In genomic region chr3:38257843-38258290, GRCm38 (mm10) we compare ENCODE assay signal across 14 mouse cellular contexts.
DNase-seq lines count a peak whose midpoint lies in the region; ATAC-seq and TF ChIP-seq lines count a peak whose summit lies in the region.
"Had no signal": no experiment of that assay in that cellular context is flagged by ENCODE, and none has a peak within 500 bp of the region (broad histone marks: within the 10 kb centered on the region; RNA-seq: fewer than 3 reads in every experiment).

No protein-coding gene starts in this region.

- peak; percentile 4 for DNase-seq in hindbrain, postnatal 0 days (ENCODE audit: low spot score)
- no peak for DNase-seq in CH12.LX (ENCODE audit: extremely low read depth)
- DNase-seq in brain, embryonic 14.5 days (ENCODE audit: low read depth) = peak; percentile 29
- peak; percentile 48 for DNase-seq in liver, embryonic 11.5 days (ENCODE audit: low spot score)
- DNase-seq in frontal cortex, postnatal 36 days (ENCODE audit: low spot score in 2 of 2) = no peak
- DNase-seq in gastrocnemius, postnatal 25 days = no peak
- no peak for DNase-seq in left cerebral cortex, postnatal 36 days (ENCODE audit: low spot score in 2 of 2)
- DNase-seq: adrenal gland, adult 8-10 months; cerebellum, adult 18-20 months; thymus, postnatal 4 days had no signal

- no peaks in the 10 kb centered on the region for H3K36me3 ChIP-seq in hindbrain, postnatal 0 days (ENCODE audit: insufficient read depth, low read length)
- H3K36me3 ChIP-seq in hindbrain, embryonic 13.5 days = no peaks in the 10 kb centered on the region
- H3K36me3 ChIP-seq in CH12.LX (replicated peaks in 1 of 2; ENCODE audit: control insufficient read depth in 1 of 2, insufficient read depth in 1 of 2, low read length in 1 of 2) = no peaks in the 10 kb centered on the region
- H3K36me3 ChIP-seq in liver, embryonic 11.5 days (ENCODE audit: control insufficient read depth, insufficient read depth, low read length) = no peaks in the 10 kb centered on the region
- H3K36me3 ChIP-seq: liver, embryonic 15.5 days had no signal

- no peak overlapping the region for H3K4me2 ChIP-seq in hindbrain, postnatal 0 days (ENCODE audit: low read depth, low read length)
- H3K4me2 ChIP-seq in hindbrain, embryonic 13.5 days = no peak overlapping the region
- H3K4me2 ChIP-seq in CH12.LX (ENCODE audit: insufficient read depth, low read depth, poor library complexity, severe bottlenecking) = peak overlapping the region; percentile 76
- H3K4me2 ChIP-seq in liver, embryonic 11.5 days = peak overlapping the region; percentile 16
- H3K4me2 ChIP-seq: liver, embryonic 15.5 days had no signal

- dilution Hi-C loops in CH12.LX (cut with MboI; ENCODE audit: extremely low pct_ligation_motif_present, extremely low pct_unique_long_range_greater_than_20kb, low sequenced_read_pairs) = no loop called here

- H3K27me3 ChIP-seq in hindbrain, postnatal 0 days (ENCODE audit: insufficient read depth, low read length) = no peaks in the 10 kb centered on the region
- peaks cover 6% of the 10 kb centered on the region; the same call in 1 of the 2 replicates for H3K27me3 ChIP-seq in hindbrain, embryonic 13.5 days
- H3K27me3 ChIP-seq in CH12.LX (replicated peaks) = no peaks in the 10 kb centered on the region
- no peaks in the 10 kb centered on the region for H3K27me3 ChIP-seq in liver, embryonic 11.5 days (replicated peaks; ENCODE audit: control insufficient read depth, insufficient read depth, low read length)
- H3K27me3 ChIP-seq: liver, embryonic 15.5 days had no signal

- in situ Hi-C loops in CH12.LX (cut with MboI; ENCODE audit: low pct_ligation_motif_present, low pct_unique_long_range_greater_than_20kb, low sequenced_read_pairs) = loop anchor here (10.0 kb wide), 1 partner anchor 597 kb away; no protein-coding TSS in a partner anchor

- no peak for TF ChIP-seq CTCF in hindbrain, postnatal 0 days (IDR thresholded peaks at IDR 0.05; ENCODE audit: low read depth)
- no peak for TF ChIP-seq CTCF in CH12.LX (conservative IDR thresholded peaks at IDR 0.05 in 1 of 2, IDR thresholded peaks at IDR 0.05 in 1 of 2; ENCODE audit: low read depth in 2 of 2, low read length in 2 of 2)
- TF ChIP-seq CTCF in brain, embryonic 14.5 days (IDR thresholded peaks at IDR 0.05; ENCODE audit: borderline replicate concordance, extremely low read depth, insufficient read depth, insufficient read length) = no peak

- no peak for TF ChIP-seq RAD21 in CH12.LX (IDR thresholded peaks at IDR 0.05; ENCODE audit: low read depth, low read length)

- H3K4me3 ChIP-seq in hindbrain, postnatal 0 days (ENCODE audit: low read length) = no peak overlapping the region
- H3K4me3 ChIP-seq in hindbrain, embryonic 13.5 days = no peak overlapping the region
- H3K4me3 ChIP-seq in CH12.LX (replicated peaks in 1 of 3; ENCODE audit: low read depth in 2 of 3, low read length in 2 of 3, poor library complexity in 1 of 3) = peak overlapping the region in 1 of 3 experiments; percentile 13
- no peak overlapping the region for H3K4me3 ChIP-seq in liver, embryonic 11.5 days (ENCODE audit: low read depth, low read length)
- H3K4me3 ChIP-seq: liver, embryonic 15.5 days had no signal

- H3K4me1 ChIP-seq in hindbrain, postnatal 0 days (ENCODE audit: insufficient read depth, low read length) = no peaks in the 10 kb centered on the region; the same call in 1 of the 2 replicates
- H3K4me1 ChIP-seq in hindbrain, embryonic 13.5 days (replicated peaks) = peaks cover 24% of the 10 kb centered on the region
- peaks cover 5 to 25% of the 10 kb centered on the region in 2 experiments for H3K4me1 ChIP-seq in CH12.LX (ENCODE audit: control insufficient read depth in 1 of 2, insufficient read depth in 2 of 2)
- H3K4me1 ChIP-seq in liver, embryonic 11.5 days (replicated peaks; ENCODE audit: control insufficient read depth, insufficient read depth, low read length) = peaks cover 12% of the 10 kb centered on the region; the same call in 1 of the 2 replicates

- intact Hi-C loops in left cerebral cortex, postnatal 36 days (cut with DNase I) = loop anchor here (5.0 kb wide), 1 partner anchor 224 kb away; the partner anchor contains the start of gene Ankrd50

- no peaks in the 10 kb centered on the region for H3K79me2 ChIP-seq in CH12.LX (replicated peaks; ENCODE audit: control insufficient read depth, extremely low read depth, insufficient read depth, poor library complexity, severe bottlenecking)

- H3K9ac ChIP-seq in hindbrain, postnatal 0 days (replicated peaks; ENCODE audit: low read length) = no peak overlapping the region
- no peak overlapping the region for H3K9ac ChIP-seq in hindbrain, embryonic 13.5 days
- no peak overlapping the region for H3K9ac ChIP-seq in CH12.LX (ENCODE audit: insufficient read depth, low read depth)
- H3K9ac ChIP-seq in liver, embryonic 11.5 days (ENCODE audit: low read depth, low read length) = no peak overlapping the region
- H3K9ac ChIP-seq: liver, embryonic 15.5 days had no signal

- TF ChIP-seq EP300 in CH12.LX (IDR thresholded peaks at IDR 0.05; ENCODE audit: low read length) = no peak

- H3K9me3 ChIP-seq in hindbrain, postnatal 0 days (ENCODE audit: low read length) = no peaks in the 10 kb centered on the region
- no peaks in the 10 kb centered on the region for H3K9me3 ChIP-seq in hindbrain, embryonic 13.5 days
- peaks cover 2% of the 10 kb centered on the region for H3K9me3 ChIP-seq in CH12.LX (replicated peaks; ENCODE audit: low read length)
- no peaks in the 10 kb centered on the region for H3K9me3 ChIP-seq in liver, embryonic 11.5 days (ENCODE audit: control insufficient read depth, low read length)
- H3K9me3 ChIP-seq: liver, embryonic 15.5 days had no signal

- no peak for ATAC-seq in hindbrain, postnatal 0 days
- no peak for ATAC-seq in hindbrain, embryonic 13.5 days (ENCODE audit: low FRiP score)
- 0 out of 2 replicates have a peak, but pooled peaks have one; percentile 39 for ATAC-seq in liver, embryonic 11.5 days (replicated peaks; ENCODE audit: low FRiP score)
- ATAC-seq: CD4-positive, CD25-positive, alpha-beta regulatory T cell, adult 4 months; forebrain, embryonic 16.5 days had no signal

- H3K27ac ChIP-seq in hindbrain, postnatal 0 days = no peak overlapping the region
- H3K27ac ChIP-seq in hindbrain, embryonic 13.5 days = no peak overlapping the region
- H3K27ac ChIP-seq in CH12.LX (ENCODE audit: insufficient read depth, low read depth) = no peak overlapping the region
- H3K27ac ChIP-seq in liver, embryonic 11.5 days (ENCODE audit: low read depth, low read length) = no peak overlapping the region
- H3K27ac ChIP-seq: liver, embryonic 15.5 days had no signal

- 67% methylated on average over 14 of the region's 14 CpGs for WGBS in hindbrain, postnatal 0 days
- 68% methylated on average over 14 of the region's 14 CpGs for WGBS in hindbrain, embryonic 13.5 days
- WGBS in liver, embryonic 11.5 days = 31% methylated on average over 14 of the region's 14 CpGs

- TF ChIP-seq POLR2A in CH12.LX (IDR thresholded peaks at IDR 0.05; ENCODE audit: low read depth, low read length) = no peak
- no peak for TF ChIP-seq POLR2A in brain, embryonic 14.5 days (IDR thresholded peaks at IDR 0.05; ENCODE audit: borderline replicate concordance, extremely low read depth, insufficient read depth, insufficient read length, poor library complexity, severe bottlenecking)

TF ChIP-seq in CH12.LX, 34 proteins besides CTCF, POLR2A, EP300 and RAD21:
- TF ChIP-seq USF1 (IDR thresholded peaks at IDR 0.05; ENCODE audit: low read depth, low read length) = no peak
- TF ChIP-seq MXI1 (IDR thresholded peaks at IDR 0.05; ENCODE audit: low read depth, low read length) = no peak
- no peak for TF ChIP-seq UBTF (IDR thresholded peaks at IDR 0.05; ENCODE audit: low read depth, low read length)
- no peak for TF ChIP-seq NELFE (IDR thresholded peaks at IDR 0.05; ENCODE audit: low read depth, low read length)
- no peak for TF ChIP-seq MAZ (IDR thresholded peaks at IDR 0.05; ENCODE audit: low read depth, low read length)
- no peak for TF ChIP-seq KAT2A (IDR thresholded peaks at IDR 0.05; ENCODE audit: insufficient replicate concordance, low read length)
- no peak for TF ChIP-seq JUN (IDR thresholded peaks at IDR 0.05; ENCODE audit: insufficient read depth, low read depth, low read length)
- TF ChIP-seq ZKSCAN1 (IDR thresholded peaks at IDR 0.05; ENCODE audit: borderline replicate concordance, low read depth, low read length) = no peak
TF ChIP-seq in CH12.LX: peak in this region for 0.

Comparison
In these comparisons a context has a peak if more than half of its experiments do, and no peak if none do; other contexts are left out.
1. DNase-seq: peak in hindbrain, postnatal 0 days (single experiment), brain, embryonic 14.5 days (single experiment) and liver, embryonic 11.5 days (single experiment); none in CH12.LX (single experiment), frontal cortex, postnatal 36 days (0 of 2), gastrocnemius, postnatal 25 days (single experiment) and left cerebral cortex, postnatal 36 days (0 of 2).
2. H3K4me2 ChIP-seq: peak in CH12.LX (single experiment) and liver, embryonic 11.5 days (single experiment); none in hindbrain, postnatal 0 days (single experiment) and hindbrain, embryonic 13.5 days (single experiment).